Mouse (Mus musculus) heart, adult 2 months (tissue): ENCODE data around the gene Fbxo44.

Experiments
- CTCF ChIP-seq: fragments of 200-600 bp; IDR thresholded peaks from 2 replicates; pipeline ENCODE4 v1.8.1; 2022; ENCODE audit warnings: antibody characterized with exemption, mild to moderate bottlenecking, moderate library complexity
- EP300 ChIP-seq: fragments of 200-500 bp; IDR thresholded peaks from 2 replicates; pipeline ENCODE4 v1.6.1; 2011; ENCODE audit warnings: low read depth, low read length, control low read depth; ENCODE audit not compliant: insufficient read depth
- POLR2A ChIP-seq: fragments of 200-500 bp; IDR thresholded peaks from 2 replicates; pipeline ENCODE4 v1.6.1; 2011; ENCODE audit warnings: mild to moderate bottlenecking, low read depth, low read length, control low read depth; ENCODE audit not compliant: insufficient read depth

DNA sequence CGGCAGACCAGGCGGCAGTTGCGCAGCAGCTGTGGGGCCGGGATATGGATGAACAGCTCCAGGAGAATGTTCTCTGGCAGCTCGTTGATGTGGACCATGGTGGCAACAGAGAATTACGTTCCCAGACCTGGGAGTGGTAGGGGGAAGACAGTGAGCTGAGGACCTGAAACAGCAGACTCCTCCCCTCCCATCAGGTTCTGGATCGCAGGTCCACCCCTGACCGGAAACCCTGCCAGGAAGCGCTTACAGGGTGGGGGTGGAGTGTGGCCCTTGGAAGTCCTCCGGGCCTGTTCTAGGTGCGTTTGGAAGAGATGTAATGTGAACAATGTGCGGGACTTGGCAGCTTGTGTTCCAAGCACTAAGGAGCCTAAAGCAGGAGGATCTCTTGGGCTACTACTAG is 10.7 kb downstream of the Fbxo44 start:
- no peak for TF ChIP-seq CTCF
- no peak for TF ChIP-seq POLR2A
- no peak for TF ChIP-seq EP300
